Comparison of ENCODE assay signal across 9 mouse cellular contexts in genomic region chr12:79966289-79966615, GRCm38 (mm10).
A peak's percentile ranks its signal among the peaks of the same experiment; 100 is the strongest.
DNase-seq lines count a peak whose midpoint lies in the region; ATAC-seq and TF ChIP-seq lines count a peak whose summit lies in the region.
"Had no signal": no experiment of that assay in that cellular context is flagged by ENCODE, and none has a peak within 500 bp of the region (broad histone marks: within the 10 kb centered on the region; RNA-seq: fewer than 3 reads in every experiment).

No protein-coding gene starts in this region.

- no peaks in the 10 kb centered on the region for H3K9me3 ChIP-seq in embryonic facial prominence, embryonic 10.5 days
- no peaks in the 10 kb centered on the region for H3K9me3 ChIP-seq in hindbrain, embryonic 13.5 days
- H3K9me3 ChIP-seq in midbrain, embryonic 11.5 days (ENCODE audit: control insufficient read depth, low read length): no peaks in the 10 kb centered on the region

- peak overlapping the region; percentile 80; the same call in 1 of the 2 replicates for H3K9ac ChIP-seq in hindbrain, embryonic 13.5 days
- peak overlapping the region; percentile 76; the same call in 1 of the 2 replicates for H3K9ac ChIP-seq in midbrain, embryonic 11.5 days (ENCODE audit: low read length)

- H3K4me2 ChIP-seq in hindbrain, embryonic 13.5 days: peak overlapping the region; percentile 63
- peak overlapping the region; percentile 65 for H3K4me2 ChIP-seq in midbrain, embryonic 11.5 days

- H3K27me3 ChIP-seq in kidney, adult 2 months (replicated peaks; ENCODE audit: control insufficient read depth, insufficient read depth, low read length): no peaks in the 10 kb centered on the region
- H3K27me3 ChIP-seq in embryonic facial prominence, embryonic 10.5 days (replicated peaks; ENCODE audit: low read depth, poor library complexity, severe bottlenecking): peaks cover 17% of the 10 kb centered on the region; the same call in 1 of the 2 replicates
- H3K27me3 ChIP-seq in hindbrain, embryonic 13.5 days: 0 out of 2 replicates have a peak, but pooled peaks cover 4% of the 10 kb centered on the region
- no peaks in the 10 kb centered on the region for H3K27me3 ChIP-seq in midbrain, embryonic 11.5 days (ENCODE audit: control insufficient read depth, insufficient read depth, low read length)
- H3K27me3 ChIP-seq: CH12.LX had no signal

- TF ChIP-seq CTCF in kidney, adult 2 months (conservative IDR thresholded peaks at IDR 0.05; ENCODE audit: insufficient read depth, insufficient read length, low read depth, low read length): no peak

- intact Hi-C loops in left cerebral cortex, postnatal 14 days (cut with DNase I): loop anchor here (5.0 kb wide), 1 partner anchor 354 kb away; no protein-coding TSS in a partner anchor

- ATAC-seq in hindbrain, embryonic 13.5 days (ENCODE audit: low FRiP score): no peak
- ATAC-seq in midbrain, embryonic 11.5 days (ENCODE audit: low FRiP score): no peak

- 0 out of 2 replicates have a peak overlapping the region, but pooled peaks have one; percentile 9 for H3K27ac ChIP-seq in kidney, adult 2 months (ENCODE audit: insufficient read depth, low read depth, low read length)
- peak overlapping the region; percentile 88 for H3K27ac ChIP-seq in embryonic facial prominence, embryonic 10.5 days (replicated peaks)
- peak overlapping the region; percentile 76 for H3K27ac ChIP-seq in hindbrain, embryonic 13.5 days
- H3K27ac ChIP-seq in midbrain, embryonic 11.5 days (ENCODE audit: low read depth, low read length): no peak overlapping the region

- H3K36me3 ChIP-seq in kidney, adult 2 months (ENCODE audit: control insufficient read depth, insufficient read depth, low read length): no peaks in the 10 kb centered on the region
- H3K36me3 ChIP-seq in embryonic facial prominence, embryonic 10.5 days (replicated peaks): no peaks in the 10 kb centered on the region
- no peaks in the 10 kb centered on the region for H3K36me3 ChIP-seq in hindbrain, embryonic 13.5 days
- no peaks in the 10 kb centered on the region for H3K36me3 ChIP-seq in midbrain, embryonic 11.5 days (ENCODE audit: control insufficient read depth, insufficient read depth, low read length)

- H3K4me3 ChIP-seq in kidney, adult 2 months (ENCODE audit: insufficient read depth, low read depth, low read length): no peak overlapping the region
- H3K4me3 ChIP-seq in embryonic facial prominence, embryonic 10.5 days: peak overlapping the region; percentile 54
- H3K4me3 ChIP-seq in hindbrain, embryonic 13.5 days: peak overlapping the region; percentile 45; the same call in 1 of the 2 replicates
- H3K4me3 ChIP-seq in midbrain, embryonic 11.5 days (ENCODE audit: low read depth, low read length): no peak overlapping the region

- 82% methylated on average over 6 of the region's 6 CpGs for WGBS in kidney, adult 2 months
- 25% methylated on average over 6 of the region's 6 CpGs for WGBS in embryonic facial prominence, embryonic 10.5 days
- WGBS in hindbrain, embryonic 13.5 days: 58% methylated on average over 6 of the region's 6 CpGs
- 37% methylated on average over 6 of the region's 6 CpGs for WGBS in midbrain, embryonic 11.5 days

- H3K4me1 ChIP-seq in kidney, adult 2 months (ENCODE audit: control insufficient read depth, insufficient read depth, low read length): peaks cover 16% of the 10 kb centered on the region
- peaks cover 71% of the 10 kb centered on the region for H3K4me1 ChIP-seq in embryonic facial prominence, embryonic 10.5 days
- peaks cover 43% of the 10 kb centered on the region for H3K4me1 ChIP-seq in hindbrain, embryonic 13.5 days (replicated peaks)
- peaks cover 29% of the 10 kb centered on the region for H3K4me1 ChIP-seq in midbrain, embryonic 11.5 days (ENCODE audit: control insufficient read depth, insufficient read depth, low read length)

- TF ChIP-seq POLR2A in kidney, adult 2 months (IDR thresholded peaks at IDR 0.05; ENCODE audit: low read depth, low read length): no peak

- no peak for DNase-seq in kidney, adult 2 months
- no peak for DNase-seq in kidney, postnatal 14 days
- no peak for DNase-seq in embryonic facial prominence, embryonic 10.5 days (ENCODE audit: low spot score)
- no peak for DNase-seq in midbrain, embryonic 11.5 days (ENCODE audit: low spot score, missing footprints)
- DNase-seq in cerebellum, adult 11-12 months: no peak
- DNase-seq in left cerebral cortex, postnatal 14 days (ENCODE audit: low spot score in 2 of 2): no peak
- DNase-seq in ovary, postnatal 36 days (ENCODE audit: low spot score): no peak

Comparison
In these comparisons a context has a peak if more than half of its experiments do, and no peak if none do; other contexts are left out.
1. H3K4me3 ChIP-seq: peak in embryonic facial prominence, embryonic 10.5 days (single experiment) and hindbrain, embryonic 13.5 days (single experiment); none in kidney, adult 2 months (single experiment) and midbrain, embryonic 11.5 days (single experiment).